Mouse (Mus musculus) ES-E14 (cell line): ENCODE data around the gene Cyp4x1.

Experiments
- HCFC1 ChIP-seq: IDR thresholded peaks from 2 replicates; pipeline ENCODE4 v1.6.1; 2012; ENCODE audit warnings: low read length, inconsistent platforms, borderline replicate concordance; ENCODE audit not compliant: insufficient read depth
- MAFK ChIP-seq: IDR thresholded peaks from 2 replicates; pipeline ENCODE4 v1.6.1; 2014; ENCODE audit warnings: mild to moderate bottlenecking, low read depth, low read length, inconsistent platforms; ENCODE audit not compliant: insufficient read depth

DNA sequence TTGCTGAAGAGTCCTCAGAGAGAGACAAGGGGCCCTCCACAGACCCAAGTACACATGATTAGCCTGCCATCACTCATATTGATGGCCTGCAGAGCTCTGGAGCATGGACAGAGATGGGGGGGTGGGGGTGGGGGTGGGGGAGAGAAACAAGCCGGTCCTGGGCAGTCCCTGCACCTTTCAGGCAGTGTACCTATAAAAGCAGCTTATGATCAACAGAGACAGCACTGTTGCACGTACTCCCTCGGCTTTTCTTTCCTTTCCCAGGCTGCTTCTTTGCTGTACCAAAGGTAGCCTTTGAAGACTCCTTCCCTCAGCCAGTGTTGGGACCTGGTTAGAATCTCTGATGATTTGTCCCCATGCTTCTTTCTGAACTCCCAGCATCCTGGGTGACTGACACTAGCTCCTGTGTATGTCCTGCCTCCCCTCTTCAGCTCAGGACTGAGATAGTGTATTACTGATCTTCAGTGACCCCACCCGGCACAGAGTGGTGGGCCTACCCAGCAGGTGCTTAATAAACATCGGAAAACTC is 54.2 kb downstream of the Cyp4x1 start:
- TF ChIP-seq HCFC1 (no peak), MAFK (no peak)
